Mouse (Mus musculus): ENCODE measurements around the gene Exosc9. TPM values are rescaled to one million over a fixed set of nuclear protein-coding genes. Genes with fewer than 3 reads are reported as not detected.

Exosc9 gene
- polyA plus RNA-seq, 1 experiment from 2014 or later, result 78.9 TPM

Other genes with a start within 250 kb of the Exosc9 start
- 111 and 182 TPM in 2 replicates for gene Anxa5, start 76.7 kb upstream of the Exosc9 start, polyA plus RNA-seq (2015; fragmentation: Nextera tagmentation; extraction: Ambion mirVana)
- 0.41 and 0.56 TPM in 2 replicates for gene 1810062G17Rik, start 76.7 kb upstream of the Exosc9 start, polyA plus RNA-seq (2015; fragmentation: Nextera tagmentation; extraction: Ambion mirVana)
- 1.0 and 1.2 TPM in 2 replicates for gene Gm11549, start 30.8 kb upstream of the Exosc9 start, polyA plus RNA-seq (2015; fragmentation: Nextera tagmentation; extraction: Ambion mirVana)
- 21.2 and 50.7 TPM in 2 replicates for gene Ccna2, start 19.5 kb downstream of the Exosc9 start, polyA plus RNA-seq (2015; fragmentation: Nextera tagmentation; extraction: Ambion mirVana)
- 23.3 and 23.6 TPM in 2 replicates for gene Bbs7, start 60.9 kb downstream of the Exosc9 start, polyA plus RNA-seq (2015; fragmentation: Nextera tagmentation; extraction: Ambion mirVana)
- gene Trpc3, start 137.6 kb downstream of the Exosc9 start, polyA plus RNA-seq (2015; fragmentation: Nextera tagmentation; extraction: Ambion mirVana), result 16.6 and 23.9 TPM in 2 replicates